Mouse (Mus musculus) kidney, postnatal 36 days (tissue): Measurements from ENCODE around the gene Cirbp.
"Not testable (repeated sequence)": the region's sequence is repeated elsewhere in the genome, so short reads cannot be mapped to it uniquely, and the experiment has no call there.

Experiments used
- DNase-seq, 2 experiments: peaks; one replicate each; pipeline ENCODE4 v3.0.0; 2021 to 2022; ENCODE audit warnings: mixed read lengths in 2 of 2

The Cirbp gene

DNA sequence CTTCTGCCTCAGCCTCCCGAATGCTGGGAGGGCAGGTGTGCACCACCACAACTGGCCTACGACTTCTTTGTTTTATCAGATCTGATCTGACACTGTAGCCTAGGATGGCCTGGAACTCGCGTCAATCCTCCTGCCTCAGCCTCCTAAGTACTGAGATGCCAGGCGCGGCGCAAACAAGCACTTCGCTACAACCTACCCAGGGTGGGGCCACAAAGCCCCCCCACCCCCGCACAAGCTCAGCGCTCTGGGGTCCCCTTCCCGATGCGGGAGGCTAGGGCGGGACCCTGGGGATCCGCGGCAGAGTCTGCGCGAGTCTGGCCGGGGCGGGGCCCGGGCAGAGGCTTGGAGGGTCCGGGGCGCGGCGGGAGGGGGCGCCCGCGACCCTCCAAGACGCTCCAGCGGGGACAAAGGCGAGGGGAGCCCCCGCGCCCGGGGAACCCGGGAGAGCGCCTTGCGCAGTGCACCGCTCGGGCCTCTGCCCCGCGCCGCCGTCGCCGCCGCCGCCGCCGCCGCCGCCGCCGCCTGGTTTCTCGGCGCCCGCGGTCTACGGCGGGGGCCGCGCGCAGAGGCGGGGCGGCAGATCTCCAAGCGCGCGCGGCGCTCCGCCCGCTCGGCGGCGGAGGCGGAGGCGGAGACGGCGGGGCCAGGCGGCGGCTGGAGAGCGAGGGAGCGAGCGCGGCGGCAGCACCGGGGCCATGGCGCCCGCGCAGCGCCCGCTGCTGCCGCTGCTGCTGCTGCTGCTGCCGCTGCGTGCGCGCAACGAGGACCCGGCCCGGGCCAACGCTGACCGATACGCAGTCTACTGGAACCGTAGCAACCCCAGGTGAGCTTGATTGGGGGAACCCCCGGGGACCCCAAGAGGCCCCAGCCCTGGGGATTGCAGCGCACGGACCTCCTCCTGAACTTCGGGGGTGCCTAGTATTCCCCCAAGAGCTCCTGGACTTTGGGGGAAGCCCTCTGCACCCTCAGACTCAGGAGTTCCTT is 13.6 kb downstream of the Cirbp start, which contains the start of gene Efna2:
TSS of gene Efna2 (plus strand) at position 415 of the 984 bp plus-strand sequence.
- peak in 1 of 2 experiments; percentile 72 for DNase-seq

GRCm38 (mm10) chr10:80180288-80180687 is 14.5 kb downstream of the Cirbp start:
- no peak for DNase-seq

- no peak for DNase-seq
Measured at GRCm38 (mm10) chr10:80180823-80181222, 15.0 kb downstream of the Cirbp start.

- DNase-seq, result no peak
Measured at GRCm38 (mm10) chr10:80182547-80182946, 16.8 kb downstream of the Cirbp start.

GRCm38 (mm10) chr10:80186649-80187048 is 20.9 kb downstream of the Cirbp start:
- no peak for DNase-seq

DNA sequence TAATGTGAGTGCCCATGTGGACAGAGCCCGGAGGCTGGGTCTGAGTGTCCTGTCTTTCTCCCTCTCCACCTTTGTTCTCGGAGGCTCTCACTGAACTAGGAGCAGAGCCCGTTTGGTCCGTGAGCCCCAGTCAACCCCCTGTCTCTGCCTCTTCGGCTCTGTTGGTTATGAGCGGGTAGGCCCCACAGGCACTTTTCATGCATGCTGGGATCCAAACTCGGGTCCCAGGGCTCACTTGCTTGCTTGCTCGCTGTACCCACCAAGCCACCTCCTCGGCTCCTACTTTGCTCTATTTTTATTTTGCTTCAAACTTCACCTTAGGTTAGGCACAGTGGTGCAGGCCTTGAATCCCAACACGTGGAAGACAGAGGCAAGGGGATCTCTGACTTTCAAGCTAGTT is 22.0 kb downstream of the Cirbp start:
- DNase-seq, result no peak

GRCm38 (mm10) chr10:80188453-80189024 is 22.8 kb downstream of the Cirbp start:
- no peak for DNase-seq

DNA sequence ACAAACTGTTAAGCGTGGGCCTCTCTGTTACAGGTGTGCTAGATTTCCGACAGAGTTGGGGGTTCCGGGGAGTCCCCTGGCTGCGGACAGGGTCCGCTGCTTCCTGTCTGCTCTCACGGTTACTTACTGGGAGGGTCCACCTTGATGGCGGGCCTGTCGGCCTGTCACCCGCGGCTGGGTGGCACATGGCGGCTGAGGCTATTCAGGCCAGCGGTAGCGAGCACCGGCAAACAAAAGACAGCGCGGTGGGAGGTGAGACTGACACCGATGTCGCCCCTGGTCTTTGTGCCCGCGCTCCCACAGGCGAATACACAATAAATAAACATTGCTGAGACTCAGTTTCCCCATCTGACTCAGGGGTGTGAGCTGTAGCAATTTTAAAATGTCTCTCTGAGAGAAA is 24.2 kb downstream of the Cirbp start:
- DNase-seq, result no peak

DNA sequence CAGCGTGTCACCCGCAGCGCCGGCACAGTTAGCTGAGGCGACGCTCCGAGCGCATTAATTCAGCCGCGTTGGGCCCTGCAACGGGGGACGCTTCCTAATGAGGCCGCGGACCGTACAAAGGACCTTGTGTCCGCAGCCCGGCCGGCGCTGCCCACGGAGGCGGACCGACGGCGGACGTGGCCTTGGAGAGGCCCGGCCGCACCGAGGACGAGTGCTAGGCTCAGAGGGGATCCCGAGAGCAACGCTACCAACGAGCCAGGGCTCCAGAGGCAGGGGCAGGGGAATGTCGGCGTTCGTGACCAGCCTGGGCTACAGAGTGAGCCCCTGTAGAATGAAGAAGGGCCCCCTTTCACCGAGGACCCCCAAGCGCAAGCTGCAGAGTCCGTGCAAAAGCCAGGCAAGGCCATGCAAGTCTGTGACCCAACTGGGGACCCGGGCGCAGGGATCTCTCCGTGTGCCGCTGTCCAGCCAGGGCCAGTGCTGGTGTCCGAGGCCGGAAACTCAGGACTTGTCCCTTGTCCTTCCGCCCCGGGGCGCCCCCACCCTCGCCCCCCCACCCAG is 24.8 kb downstream of the Cirbp start:
- DNase-seq, result peak in 1 of 2 experiments; percentile 62

- no peak for DNase-seq
Measured at GRCm38 (mm10) chr10:80193976-80194375, 28.2 kb downstream of the Cirbp start.

DNA sequence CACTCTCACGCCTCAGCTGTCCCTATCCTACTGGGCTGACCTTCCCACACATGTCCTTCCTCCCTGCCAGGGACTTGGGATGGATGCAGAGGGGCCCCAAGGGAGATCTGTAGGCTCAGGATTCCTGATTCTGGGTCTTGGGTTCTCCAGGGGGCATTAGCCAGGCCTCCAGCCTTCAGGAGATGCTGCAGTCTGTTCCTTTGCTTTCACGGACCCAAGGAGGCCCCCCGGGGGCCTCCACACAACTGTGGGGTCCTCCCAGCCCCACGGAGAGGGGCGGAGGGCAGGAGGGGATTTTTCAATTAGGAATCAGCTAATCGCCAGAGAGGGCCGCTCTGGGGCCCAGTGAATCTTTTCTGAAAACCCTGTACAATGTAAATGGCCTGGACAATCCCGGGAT is 28.7 kb downstream of the Cirbp start:
- no peak for DNase-seq

DNA sequence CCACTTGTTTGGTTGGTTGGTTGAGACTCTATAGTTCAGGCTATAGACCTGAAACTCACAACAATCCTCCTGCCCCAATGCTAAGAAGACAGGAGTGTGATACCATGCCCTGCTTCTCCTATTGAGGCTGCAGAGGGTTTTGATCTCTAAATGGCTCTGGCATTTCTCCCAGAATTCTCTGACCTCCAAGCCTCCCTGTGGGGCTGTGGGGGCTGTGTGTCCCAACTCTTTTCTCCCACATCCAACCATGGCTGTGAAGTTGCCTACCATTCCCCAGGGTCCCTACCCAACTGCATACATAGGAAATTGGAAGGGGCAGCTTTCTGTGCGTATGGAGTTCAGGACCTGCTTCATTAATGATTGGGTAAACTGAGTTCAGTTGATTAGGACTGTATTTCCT is 30.4 kb downstream of the Cirbp start:
- no peak for DNase-seq

DNA sequence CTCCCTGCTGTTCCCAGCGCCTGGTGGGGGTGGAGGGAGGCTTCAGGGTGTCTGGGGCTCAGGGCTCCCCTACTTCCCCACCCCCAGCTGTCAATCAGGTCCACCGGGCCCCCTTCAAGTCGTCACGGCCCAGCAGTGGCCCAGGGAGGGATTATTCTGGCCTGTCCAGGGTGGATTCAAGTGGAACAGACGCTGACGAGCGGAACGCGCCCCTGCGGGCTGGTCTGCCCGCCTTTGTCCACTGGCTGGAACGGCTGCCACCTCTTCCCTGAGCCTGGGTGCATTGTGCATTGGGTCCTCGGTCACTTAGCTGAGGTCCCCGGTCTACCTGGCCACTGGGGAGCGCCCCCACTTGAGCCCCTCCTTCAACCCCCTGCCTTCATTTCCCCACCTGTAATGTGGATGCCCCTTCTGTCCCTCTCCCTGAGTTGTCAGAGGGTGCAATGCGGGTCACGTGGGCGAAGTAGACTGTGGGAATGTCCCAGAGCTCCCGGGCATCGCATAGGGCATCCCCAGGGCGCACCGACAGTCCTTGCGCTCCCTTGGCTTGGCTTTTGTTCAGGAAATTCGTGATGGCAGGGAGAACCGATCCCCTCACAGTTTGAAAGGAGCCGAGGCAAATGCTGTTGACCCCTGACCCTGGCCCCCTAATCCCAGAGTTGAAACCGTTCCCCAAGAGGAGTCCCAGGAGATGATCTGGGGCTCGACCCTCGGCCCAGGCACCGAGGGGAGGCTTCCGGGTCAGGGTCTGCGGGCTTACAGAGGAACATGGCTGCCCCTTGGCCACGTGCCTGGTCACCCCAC is 31.2 kb downstream of the Cirbp start:
- no peak for DNase-seq

DNA sequence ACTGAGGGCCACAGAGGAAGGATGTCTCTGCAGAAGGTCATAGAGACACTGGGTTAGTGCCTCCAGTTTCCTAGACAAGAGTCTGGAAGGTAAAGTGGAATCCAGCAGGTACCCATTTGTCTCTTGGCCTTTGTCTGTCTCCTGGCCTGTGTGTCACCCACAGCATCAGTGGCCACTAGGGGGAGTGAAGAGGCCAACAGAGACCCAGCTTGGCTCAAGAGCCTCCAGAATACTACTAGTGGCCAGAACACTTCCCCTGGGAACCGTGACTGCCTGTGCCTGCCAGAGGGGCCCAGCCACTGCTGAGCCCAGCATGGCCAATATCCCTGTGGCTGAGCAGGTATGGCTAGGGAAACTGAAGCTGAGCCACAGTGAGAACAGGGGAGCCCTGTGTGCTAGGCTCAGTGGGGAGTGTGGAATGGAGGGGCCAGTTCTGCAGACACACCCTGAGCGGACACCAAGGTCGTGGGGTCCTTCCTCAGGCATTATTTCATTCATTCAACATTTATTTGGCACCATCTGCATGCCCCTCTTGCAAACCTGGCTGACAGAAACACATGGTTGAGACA is 33.7 kb downstream of the Cirbp start:
- DNase-seq, result peak; percentile 91 to 92

DNA sequence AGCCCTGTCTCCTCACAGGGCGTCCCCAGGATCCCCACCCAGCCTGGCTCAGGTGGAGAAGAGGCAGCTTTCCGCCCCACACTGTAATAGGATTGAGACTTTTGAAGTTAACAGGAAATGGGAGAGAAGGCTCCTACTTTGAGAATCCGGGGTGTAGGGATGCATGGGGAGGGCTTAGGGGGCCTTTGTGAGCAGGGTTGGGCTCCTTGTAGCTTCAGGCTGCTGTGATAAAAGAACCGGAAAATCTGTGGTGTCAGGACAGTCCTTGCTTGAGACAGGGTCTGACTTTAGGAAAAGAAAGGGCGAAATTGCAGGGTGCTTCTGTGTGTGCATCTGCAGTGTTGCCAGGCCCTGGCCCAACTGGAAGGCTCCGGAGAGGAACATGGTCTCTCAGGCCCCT is 34.7 kb downstream of the Cirbp start:
- no peak for DNase-seq

DNA sequence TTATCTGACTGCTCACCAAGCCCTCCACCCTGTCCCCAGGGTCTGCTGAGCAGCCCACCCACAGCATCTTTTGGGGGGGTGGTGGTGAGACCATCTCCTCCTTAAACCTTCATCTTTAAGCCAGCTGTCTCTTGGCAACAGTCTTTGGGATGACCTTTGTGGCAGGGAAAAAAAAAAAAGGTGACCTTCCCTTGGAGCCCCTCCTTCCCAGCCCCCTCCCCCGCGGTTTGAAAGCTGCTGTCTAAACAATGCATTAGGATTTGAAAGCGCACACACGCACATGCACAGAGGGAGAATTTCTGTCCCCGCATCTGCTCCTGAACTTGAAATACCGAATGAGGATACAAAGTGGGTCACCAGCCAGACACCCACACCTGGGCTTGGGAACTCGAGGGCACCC is 38.3 kb downstream of the Cirbp start:
- no peak for DNase-seq

DNA sequence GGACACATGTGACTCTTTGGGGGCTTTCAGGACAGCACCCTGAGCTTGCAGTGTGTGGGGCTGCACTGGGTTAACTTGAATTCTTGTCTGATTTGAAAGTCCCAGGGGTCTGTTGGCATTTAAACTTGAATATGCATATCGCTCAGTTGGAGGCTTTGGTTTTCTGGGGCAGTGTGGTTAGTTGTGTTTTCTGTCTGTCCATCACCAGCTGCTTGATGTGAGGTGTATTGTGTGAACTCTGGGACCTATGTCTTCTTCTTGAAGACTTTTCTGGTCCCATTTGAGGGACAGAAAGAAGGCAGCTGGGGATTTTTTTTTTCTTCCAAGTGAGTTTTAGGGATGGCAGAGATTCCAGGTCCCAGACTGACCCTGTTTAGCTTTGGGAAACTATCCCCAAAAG is 41.4 kb downstream of the Cirbp start:
- DNase-seq, result no peak

GRCm38 (mm10) chr10:80207676-80208075 is 41.9 kb downstream of the Cirbp start:
- DNase-seq, result no peak

- no peak for DNase-seq
Measured at GRCm38 (mm10) chr10:80208248-80208647, 42.5 kb downstream of the Cirbp start.

DNA sequence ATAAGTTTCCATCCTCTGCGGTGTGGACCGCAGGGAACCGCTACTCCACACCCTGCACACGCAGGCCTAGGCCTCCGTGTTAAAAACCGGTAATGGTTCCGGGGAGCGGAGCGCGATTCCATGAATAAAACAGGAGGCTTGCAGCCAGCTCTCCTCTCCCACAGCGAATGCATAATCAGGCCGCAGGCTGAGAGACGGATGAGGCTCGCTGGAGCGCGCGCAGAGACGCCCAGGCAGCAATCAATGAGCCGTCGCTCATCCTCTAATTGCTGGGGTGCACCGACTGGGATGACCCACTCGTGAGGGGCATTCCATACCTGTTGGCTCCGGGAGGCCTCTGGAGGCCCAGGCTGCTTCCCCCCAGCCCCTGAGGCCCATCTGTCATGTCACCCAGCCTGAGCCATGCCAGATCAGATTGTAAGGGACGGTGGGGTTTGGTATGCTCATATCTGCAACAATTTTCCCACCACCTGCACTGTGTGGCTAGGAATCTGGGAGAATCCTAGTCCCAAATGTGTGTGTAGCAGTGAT is 43.1 kb downstream of the Cirbp start:
- DNase-seq, result peak in 1 of 2 experiments; percentile 28

GRCm38 (mm10) chr10:80211547-80212103 is 45.8 kb downstream of the Cirbp start:
- DNase-seq, result not testable (repeated sequence)
